Mouse (Mus musculus): ENCODE measurements at regions not wholly inside any gene's neighbourhood (a gene's known extent, or its start where the extent isn't known, plus 50 kb on each side); places are given as distances from the start of the nearest gene placed in this dataset.

GRCm38 (mm10) chr4:40587254-40587653, 115.3 kb downstream of the Tmem215 start:
- no peaks in the 10 kb centered on the region for H3K36me3 ChIP-seq (replicated peaks; ENCODE audit: control insufficient read depth, insufficient read depth, low read length)
- H3K27me3 ChIP-seq (ENCODE audit: control insufficient read depth, insufficient read depth, low read length), result no peaks in the 10 kb centered on the region
- H3K9ac ChIP-seq (replicated peaks; ENCODE audit: low read depth, low read length), result no peak overlapping the region
- 78% methylated on average over 4 of the region's 4 CpGs for WGBS
- H3K4me3 ChIP-seq (ENCODE audit: low read depth, low read length), result no peak overlapping the region
- no peak for ATAC-seq (ENCODE audit: insufficient read depth, low read depth)
- DNase-seq (ENCODE audit: low spot score), result no peak
- H3K27ac ChIP-seq (ENCODE audit: low read depth), result no peak overlapping the region
- no peaks in the 10 kb centered on the region for H3K4me1 ChIP-seq (ENCODE audit: control insufficient read depth, insufficient read depth)
- H3K9me3 ChIP-seq (replicated peaks; ENCODE audit: control insufficient read depth, low read length), result no peaks in the 10 kb centered on the region
- H3K4me2 ChIP-seq (ENCODE audit: low read depth, low read length), result no peak overlapping the region
- TF ChIP-seq CTCF (IDR thresholded peaks at IDR 0.05; ENCODE audit: low read depth) (no peak), EP300 (IDR thresholded peaks at IDR 0.05; ENCODE audit: low read depth) (no peak)

GRCm38 (mm10) chr4:40593806-40594205, 109.2 kb downstream of the Aptx start:
- ATAC-seq (ENCODE audit: insufficient read depth, low read depth) (no peak), DNase-seq (ENCODE audit: low spot score) (peak; percentile 17)
- H3K4me3 ChIP-seq (ENCODE audit: low read depth, low read length), result no peak overlapping the region
- H3K4me1 ChIP-seq (ENCODE audit: control insufficient read depth, insufficient read depth), result peaks cover 5% of the 10 kb centered on the region; the same call in 1 of the 2 replicates
- TF ChIP-seq CTCF (IDR thresholded peaks at IDR 0.05; ENCODE audit: low read depth) (no peak), EP300 (IDR thresholded peaks at IDR 0.05; ENCODE audit: low read depth) (no peak)
- WGBS, result 43% methylated on average over 5 of the region's 5 CpGs
- no peak overlapping the region for H3K27ac ChIP-seq (ENCODE audit: low read depth)
- no peaks in the 10 kb centered on the region for H3K36me3 ChIP-seq (replicated peaks; ENCODE audit: control insufficient read depth, insufficient read depth, low read length)
- no peak overlapping the region for H3K4me2 ChIP-seq (ENCODE audit: low read depth, low read length)
- no peaks in the 10 kb centered on the region for H3K9me3 ChIP-seq (replicated peaks; ENCODE audit: control insufficient read depth, low read length)
- H3K27me3 ChIP-seq (ENCODE audit: control insufficient read depth, insufficient read depth, low read length), result no peaks in the 10 kb centered on the region
- H3K9ac ChIP-seq (replicated peaks; ENCODE audit: low read depth, low read length), result no peak overlapping the region

GRCm38 (mm10) chr4:40625024-40625423, 78.0 kb downstream of the Aptx start:
- ATAC-seq (ENCODE audit: insufficient read depth, low read depth), result no peak
- WGBS, result 37% methylated on average over 5 of the region's 5 CpGs

DNA sequence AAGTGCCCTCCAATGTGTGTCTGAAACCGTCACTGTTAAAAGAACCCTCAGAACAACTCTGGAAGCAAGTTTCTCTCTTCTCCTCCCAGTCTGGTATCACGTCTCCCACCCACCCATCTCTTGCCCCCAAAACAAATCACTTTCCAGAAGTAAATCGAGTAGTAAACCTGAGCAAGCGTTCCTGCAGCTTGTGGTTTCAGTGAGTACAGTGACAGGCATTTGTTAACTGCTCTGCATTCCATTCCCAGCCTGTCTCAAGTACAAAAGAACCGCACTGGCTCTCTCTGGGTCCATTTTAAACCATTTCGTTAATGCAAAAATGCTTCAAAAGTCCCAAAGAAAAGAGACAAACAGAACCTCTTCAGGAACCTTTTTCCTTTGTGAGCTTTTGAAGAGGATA, 77.1 kb downstream of the Aptx start:
- Histone ChIP-seq H3K4me3 (ENCODE audit: low read depth, low read length) (no peak overlapping the region), H3K9ac (replicated peaks; ENCODE audit: low read depth, low read length) (no peak overlapping the region), H3K9me3 (replicated peaks; ENCODE audit: control insufficient read depth, low read length) (no peaks in the 10 kb centered on the region), H3K36me3 (replicated peaks; ENCODE audit: control insufficient read depth, insufficient read depth, low read length) (no peaks in the 10 kb centered on the region), H3K27me3 (ENCODE audit: control insufficient read depth, insufficient read depth, low read length) (no peaks in the 10 kb centered on the region), H3K4me2 (ENCODE audit: low read depth, low read length) (no peak overlapping the region), H3K27ac (ENCODE audit: low read depth) (no peak overlapping the region), H3K4me1 (ENCODE audit: control insufficient read depth, insufficient read depth) (no peaks in the 10 kb centered on the region)
- DNase-seq (ENCODE audit: low spot score) (peak; percentile 8), ATAC-seq (ENCODE audit: insufficient read depth, low read depth) (no peak)
- TF ChIP-seq EP300 (IDR thresholded peaks at IDR 0.05; ENCODE audit: low read depth) (no peak), CTCF (IDR thresholded peaks at IDR 0.05; ENCODE audit: low read depth) (no peak)
- 35% methylated on average over 6 of the region's 6 CpGs for WGBS

More at GRCm38 (mm10) chr4:40625024-40625423, 78.0 kb downstream of the Aptx start:
- Histone ChIP-seq H3K4me3 (ENCODE audit: low read depth, low read length) (no peak overlapping the region), H3K27ac (ENCODE audit: low read depth) (no peak overlapping the region), H3K27me3 (ENCODE audit: control insufficient read depth, insufficient read depth, low read length) (no peaks in the 10 kb centered on the region), H3K9me3 (replicated peaks; ENCODE audit: control insufficient read depth, low read length) (no peaks in the 10 kb centered on the region), H3K4me2 (ENCODE audit: low read depth, low read length) (no peak overlapping the region), H3K4me1 (ENCODE audit: control insufficient read depth, insufficient read depth) (no peaks in the 10 kb centered on the region), H3K36me3 (replicated peaks; ENCODE audit: control insufficient read depth, insufficient read depth, low read length) (no peaks in the 10 kb centered on the region), H3K9ac (replicated peaks; ENCODE audit: low read depth, low read length) (no peak overlapping the region)
- TF ChIP-seq EP300 (IDR thresholded peaks at IDR 0.05; ENCODE audit: low read depth) (no peak), CTCF (IDR thresholded peaks at IDR 0.05; ENCODE audit: low read depth) (no peak)
- DNase-seq (ENCODE audit: low spot score), result no peak
